8 mouse cellular contexts compared by ENCODE assay signal in genomic region chr11:70562287-70562994, GRCm38 (mm10). TPM values are rescaled to one million over a fixed set of nuclear protein-coding genes. Genes with fewer than 3 reads are reported as not detected.
A peak's percentile ranks its signal among the peaks of the same experiment; 100 is the strongest.
DNase-seq lines count a peak whose midpoint lies in the region; ATAC-seq lines count a peak whose summit lies in the region.

TSS of gene Mink1 (plus strand) at chr11:70562881.

- peak; percentile 87 for DNase-seq in T-cell, adult 2 months (ENCODE audit: low spot score)
- DNase-seq in cerebellum, postnatal 36 days, result peak; percentile 83 to 90
- peak; percentile 87 to 91 for DNase-seq in frontal cortex, postnatal 36 days (ENCODE audit: low spot score in 2 of 2)
- DNase-seq in hindbrain, embryonic 14.5 days (ENCODE audit: low spot score), result peak; percentile 95
- DNase-seq in layer of hippocampus, postnatal 25 days (ENCODE audit: extremely low spot score in 1 of 2, low spot score in 1 of 2), result peak; percentile 77 to 81
- peak; percentile 89 for DNase-seq in lung, postnatal 14 days
- DNase-seq in retina, adult 2 months (ENCODE audit: low read depth, low spot score), result peak; percentile 76
- peak; percentile 92 for DNase-seq in thymus, postnatal 25 days

- under 1% methylated on average over 46 of the region's 57 CpGs for WGBS in hindbrain, embryonic 14.5 days

- H3K9ac ChIP-seq in hindbrain, embryonic 14.5 days, result peak within 1 kb of the TSS; percentile 94

- H3K4me1 ChIP-seq in hindbrain, embryonic 14.5 days (replicated peaks; ENCODE audit: control insufficient read depth, insufficient read depth, low read length), result peaks cover 30% of the 10 kb centered on the region

- H3K4me2 ChIP-seq in hindbrain, embryonic 14.5 days (replicated peaks), result peak within 1 kb of the TSS; percentile 69

- no peaks in the 10 kb centered on the region for H3K27me3 ChIP-seq in hindbrain, embryonic 14.5 days (ENCODE audit: control insufficient read depth, insufficient read depth, low read length)

- peak; percentile 92 for ATAC-seq in hindbrain, embryonic 14.5 days (ENCODE audit: low FRiP score)

- H3K9me3 ChIP-seq in hindbrain, embryonic 14.5 days (ENCODE audit: control insufficient read depth, low read length), result no peaks in the 10 kb centered on the region

- 0 out of 2 replicates have a peak, but pooled peaks cover 3% of the 10 kb centered on the region for H3K36me3 ChIP-seq in hindbrain, embryonic 14.5 days (replicated peaks; ENCODE audit: control insufficient read depth, insufficient read depth)

- peak within 1 kb of the TSS; percentile 97 for H3K4me3 ChIP-seq in hindbrain, embryonic 14.5 days (replicated peaks; ENCODE audit: low read length)

- peak within 1 kb of the TSS; percentile 90 for H3K27ac ChIP-seq in hindbrain, embryonic 14.5 days

RNA-seq across cellular contexts. Expression of gene Mink1, which starts in this region (rescaled TPM):
- 19.5 and 21.5 TPM in 2 replicates for polyA plus RNA-seq in hindbrain, embryonic 14.5 days (2014; fragmentation: Nextera tagmentation; extraction: Ambion mirVana)
- total RNA-seq in layer of hippocampus, postnatal 25 days (2021), result 100 to 1,000 TPM; 434 to 488 TPM

Comparison
In these comparisons a context has a peak if more than half of its experiments do, and no peak if none do; other contexts are left out.
1. Peak in every context shown above with its lines: DNase-seq, ATAC-seq, H3K4me3 ChIP-seq and H3K27ac ChIP-seq.